Mouse (Mus musculus) R1 (cell line): ENCODE data around the gene Farp1.

Experiments used
- DNase-seq: peaks from one replicate; pipeline ENCODE4 v3.0.0-alpha.2; 2018; ENCODE audit warnings: low read depth, low spot score

Gene Farp1

DNA sequence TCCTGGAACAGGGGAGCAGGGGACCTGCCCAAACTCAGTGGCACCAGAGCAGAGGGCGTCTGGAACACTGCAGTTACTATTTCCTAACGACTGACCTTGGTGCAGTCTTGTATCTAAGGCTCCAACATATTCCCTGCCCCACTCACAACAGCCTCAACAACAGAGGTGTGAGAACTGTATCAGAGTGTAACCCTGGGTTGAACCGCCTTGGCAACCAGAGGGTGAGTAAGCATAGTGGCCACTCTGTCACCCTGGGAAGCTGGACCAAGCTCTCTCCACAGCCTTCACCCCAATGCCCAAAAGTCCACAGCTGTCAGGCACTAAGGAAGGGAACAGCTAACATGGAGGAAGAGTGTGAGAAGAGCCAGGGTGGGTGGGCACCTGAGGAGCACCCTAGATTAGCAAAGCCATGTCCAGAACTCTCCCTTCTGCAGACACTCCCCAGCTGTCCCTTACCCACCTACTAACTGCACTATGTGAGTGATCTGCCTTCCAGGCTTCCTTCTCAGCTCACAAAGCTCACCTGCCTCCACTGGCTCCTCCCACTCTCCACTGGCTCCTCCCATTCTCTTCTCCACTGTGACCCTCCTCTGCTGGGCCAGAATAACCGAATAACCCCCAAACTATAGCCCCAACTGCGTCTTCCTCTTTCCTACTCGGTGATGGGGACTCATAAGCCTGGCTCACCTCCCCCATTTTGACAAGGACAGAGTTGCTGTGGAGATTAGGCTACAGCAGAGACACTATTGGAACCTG is 275.5 kb downstream of the Farp1 start:
- DNase-seq = no peak

- no peak for DNase-seq
Observed at GRCm38 (mm10) chr14:121311083-121311482, 276.1 kb downstream of the Farp1 start.

DNA sequence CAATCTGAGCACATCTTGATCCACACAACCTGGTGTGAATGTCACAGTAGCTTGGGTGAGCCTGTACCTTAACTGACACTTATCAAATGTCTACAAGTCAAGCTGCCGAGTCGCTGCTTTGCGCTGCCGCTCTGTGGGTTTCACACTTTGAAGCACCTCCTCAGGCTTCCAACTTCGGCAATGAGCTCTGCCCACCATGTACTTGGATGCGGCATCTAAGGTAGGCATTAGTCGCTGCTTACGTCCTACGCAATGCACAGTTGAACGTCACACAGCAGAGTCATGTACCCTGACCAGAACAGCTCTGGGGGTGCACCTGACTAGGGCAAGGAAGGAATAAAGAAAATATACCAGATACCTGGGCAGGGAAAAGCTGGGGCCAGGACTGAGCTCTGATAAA is 278.3 kb downstream of the Farp1 start:
- no peak for DNase-seq

DNA sequence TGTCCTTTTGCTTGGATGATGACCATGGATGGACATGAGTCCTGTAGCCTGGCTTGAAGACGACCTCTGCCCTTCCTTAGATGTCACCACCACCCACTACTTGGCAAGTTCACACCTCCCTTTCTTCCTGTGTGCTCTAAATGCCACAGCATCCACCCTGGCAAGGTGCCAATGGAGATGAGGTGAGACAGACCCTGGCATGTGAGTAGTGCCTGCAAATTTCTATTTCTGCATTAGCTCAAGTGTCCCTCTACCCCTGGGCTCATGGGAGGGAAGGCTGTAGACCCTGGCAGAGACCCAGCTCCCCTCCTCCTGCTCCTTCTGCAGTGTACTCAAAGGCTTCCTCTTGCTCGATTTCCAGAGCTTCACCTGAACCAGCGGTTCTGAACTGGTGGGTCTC is 279.9 kb downstream of the Farp1 start:
- DNase-seq = no peak

- DNase-seq = peak; percentile 72
Observed at GRCm38 (mm10) chr14:121316136-121316535, 281.1 kb downstream of the Farp1 start.

DNA sequence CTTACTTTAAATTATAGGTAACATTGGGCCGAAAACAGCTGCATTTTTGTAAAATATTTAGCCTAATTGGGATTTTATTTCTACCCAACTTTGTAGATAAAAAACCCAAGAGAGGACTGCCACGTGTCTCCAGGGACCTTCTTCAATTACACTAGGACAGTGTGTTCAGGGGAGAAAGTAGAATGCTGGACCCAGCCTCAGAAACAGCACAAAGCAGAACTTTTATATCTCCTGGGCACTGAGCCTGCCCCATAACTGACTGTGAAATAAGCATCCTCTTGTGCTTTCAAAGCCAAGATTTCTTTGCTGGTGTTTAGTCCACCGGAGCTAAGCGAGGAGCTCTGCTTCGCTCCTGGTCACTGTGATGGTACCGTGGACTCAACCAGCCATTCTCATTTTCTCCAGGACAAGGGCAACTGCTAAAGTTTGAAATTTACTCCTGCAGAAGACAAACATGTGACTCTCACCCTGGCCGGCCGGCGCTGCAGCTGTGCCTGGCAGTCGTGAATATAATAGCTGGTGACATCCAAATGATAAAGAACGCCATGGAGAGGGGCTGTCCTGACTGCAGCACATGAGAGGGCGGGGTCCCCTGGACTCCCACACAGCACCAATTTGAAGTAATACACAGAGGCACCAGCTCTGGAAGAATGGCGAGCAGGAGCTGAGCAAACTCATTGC is 281.8 kb downstream of the Farp1 start:
- DNase-seq = no peak

GRCm38 (mm10) chr14:121317312-121317671 is 282.3 kb downstream of the Farp1 start:
- DNase-seq = no peak

DNA sequence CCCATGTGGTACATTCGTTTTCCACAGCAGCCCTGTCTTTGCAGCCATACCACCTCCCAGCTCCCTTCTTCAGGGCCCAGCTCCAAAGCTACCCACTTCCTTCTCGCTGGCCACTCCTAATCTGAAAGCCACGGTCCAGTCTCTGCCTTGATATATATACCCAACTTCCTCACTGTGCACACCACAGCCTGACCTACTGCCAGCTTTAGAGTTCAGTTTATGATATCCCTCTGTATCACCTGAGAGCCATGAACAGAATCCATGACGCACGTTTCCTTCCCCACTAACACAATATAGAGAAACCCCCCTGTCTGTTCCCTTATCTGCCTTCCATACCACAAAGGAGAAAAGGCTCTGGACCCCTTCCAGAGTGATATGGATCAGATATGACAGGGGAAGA is 283.4 kb downstream of the Farp1 start:
- DNase-seq = no peak

- no peak for DNase-seq
Observed at GRCm38 (mm10) chr14:121322150-121322549, 287.1 kb downstream of the Farp1 start.

DNA sequence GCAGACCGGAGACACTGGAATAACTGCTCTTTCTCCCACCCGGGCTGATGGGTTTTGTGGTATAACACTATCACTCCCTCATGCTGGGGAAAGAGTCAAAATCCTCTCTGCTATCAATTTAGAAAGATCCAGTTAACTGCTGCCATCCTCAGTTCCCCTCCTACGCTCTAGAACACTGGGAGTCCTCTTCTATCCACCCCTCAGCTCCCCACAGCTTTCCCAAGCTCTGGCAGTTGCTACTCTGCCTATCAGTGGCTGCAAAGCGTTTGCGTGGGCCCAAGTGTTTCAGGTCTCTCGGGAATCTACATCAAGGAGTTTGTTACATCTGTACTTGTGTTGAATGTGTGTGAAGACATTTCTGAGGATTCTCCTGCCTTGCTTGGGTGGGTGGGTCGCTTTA is 287.6 kb downstream of the Farp1 start:
- DNase-seq = no peak

DNA sequence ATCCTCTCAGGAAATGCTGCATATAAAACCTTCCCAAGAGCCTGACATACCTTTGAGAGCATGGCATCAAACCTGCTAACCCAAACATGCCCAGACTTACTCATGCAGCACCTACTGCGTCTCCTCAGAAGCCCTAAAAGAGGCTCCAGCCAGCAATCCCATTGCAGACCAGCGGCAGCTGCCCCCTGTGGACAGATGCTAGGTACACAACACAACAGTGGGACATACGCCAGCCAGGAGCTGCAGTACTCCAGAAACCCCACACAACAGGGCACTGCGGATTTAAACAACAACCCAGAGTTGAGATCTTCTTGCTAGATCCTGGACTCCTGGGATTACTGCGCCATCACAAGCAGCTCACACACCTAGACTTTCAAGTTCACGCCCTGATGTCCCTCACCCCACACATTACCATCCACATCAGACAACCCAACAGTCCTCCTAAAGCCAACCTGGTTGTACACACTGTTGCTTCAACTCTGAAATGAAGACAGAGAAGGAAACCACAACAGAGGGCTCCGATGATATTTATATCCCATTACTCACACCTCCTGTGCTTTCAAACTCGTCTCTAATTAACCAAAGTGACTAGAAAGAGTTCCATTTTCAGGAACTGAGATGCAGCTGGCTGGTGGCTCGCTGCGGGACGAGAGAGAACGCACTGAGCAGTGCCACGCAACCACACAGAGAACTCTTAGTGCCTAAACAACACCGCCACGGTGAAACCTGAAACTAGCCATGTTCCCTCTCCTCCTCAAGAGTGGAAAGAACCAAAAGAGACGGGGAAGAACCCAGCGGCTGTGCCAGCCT is 289.7 kb downstream of the Farp1 start:
- no peak for DNase-seq

DNA sequence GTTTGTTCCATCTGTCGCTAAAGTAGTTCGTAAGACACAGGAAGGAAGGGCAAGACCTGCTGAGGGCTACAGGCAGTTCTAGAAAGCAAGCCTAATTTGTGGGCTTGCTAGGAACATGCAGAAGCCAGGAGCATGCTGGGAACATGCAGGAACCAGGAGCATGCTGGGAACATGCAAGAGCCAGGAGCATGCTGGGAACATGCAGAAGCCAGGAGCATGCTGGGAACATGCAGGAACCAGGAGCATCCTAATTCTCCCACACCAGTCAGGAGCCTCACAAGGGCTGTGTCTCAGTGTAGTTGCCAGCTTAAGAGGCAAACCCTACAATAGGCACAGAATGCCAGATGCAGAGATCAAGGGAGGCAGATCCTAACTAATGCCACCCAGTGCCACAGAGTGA is 291.4 kb downstream of the Farp1 start:
- no peak for DNase-seq

- no peak for DNase-seq
Observed at GRCm38 (mm10) chr14:121328878-121329277, 293.9 kb downstream of the Farp1 start.

DNA sequence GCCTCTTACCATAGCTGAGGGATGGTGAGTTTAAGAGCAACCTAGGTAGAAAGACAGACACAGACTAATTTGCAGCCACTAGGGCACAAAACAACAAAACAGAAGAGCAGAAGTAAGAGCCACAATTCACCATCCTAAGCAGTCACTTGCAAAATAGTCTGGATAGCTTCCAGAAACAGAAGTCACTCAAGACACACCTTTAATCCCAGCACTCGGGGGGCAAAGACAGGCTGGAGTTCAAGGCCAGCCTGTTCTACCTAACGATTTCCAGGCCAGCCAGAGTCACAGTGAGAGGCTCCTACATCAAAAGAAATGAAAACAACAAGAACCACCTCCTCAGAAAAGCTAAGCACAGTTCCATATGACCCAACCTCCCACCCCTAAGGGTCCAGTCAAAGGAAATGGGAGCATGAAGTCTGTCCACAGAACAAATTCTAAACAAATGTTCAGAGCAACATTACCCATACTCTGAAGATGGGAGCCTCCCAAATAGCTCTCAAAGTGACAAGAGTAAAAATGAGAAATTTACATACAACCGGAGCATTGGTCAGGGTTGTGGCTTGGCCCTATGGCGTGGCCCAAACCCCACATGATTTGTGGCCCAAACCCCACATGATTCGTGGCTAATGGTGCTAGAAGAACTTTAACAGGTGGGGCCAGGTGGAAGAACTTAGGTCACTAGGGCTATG is 294.5 kb downstream of the Farp1 start:
- DNase-seq = peak; percentile 80

DNA sequence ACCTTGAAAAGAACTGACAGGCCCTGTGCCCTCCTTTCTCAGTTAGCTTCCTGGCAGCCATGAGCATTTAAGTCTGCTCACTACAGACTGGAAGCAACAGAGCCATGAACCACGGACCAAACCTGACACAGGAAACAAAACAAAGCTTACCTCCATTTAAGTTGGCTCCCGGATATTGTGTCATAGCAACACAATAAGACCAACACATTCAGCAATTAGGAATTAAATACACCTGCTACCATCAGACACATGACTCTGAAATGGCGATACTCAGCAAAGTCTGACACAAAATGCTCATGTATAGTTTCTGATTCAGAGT is 295.0 kb downstream of the Farp1 start:
- DNase-seq = no peak
